Mouse (Mus musculus) limb, embryonic 12.5 days (tissue): ENCODE measurements around the gene Adamts16. TPM values are rescaled to one million over a fixed set of nuclear protein-coding genes. Genes with fewer than 3 reads are reported as not detected.

Experiments used
- ATAC-seq: fragments of 200-750 bp; cut with Nextera tagmentation; 2 replicates; pipeline ENCODE4 v1.8.0; 2017; ENCODE audit warnings: low read depth, moderate TSS enrichment; ENCODE audit not compliant: insufficient number of reproducible peaks, insufficient read depth, low FRiP score, low TSS enrichment
- H3K27ac ChIP-seq: fragments of 300-500 bp; sonication (generic); 2 replicates; pipeline ENCODE4 v1.5.1; 2016; ENCODE audit warnings: mild to moderate bottlenecking, moderate library complexity
- H3K27me3 ChIP-seq: fragments of 300-500 bp; sonication (generic); 2 replicates; pipeline ENCODE4 v1.6.1; 2016; ENCODE audit warnings: mild to moderate bottlenecking, moderate library complexity
- H3K36me3 ChIP-seq: fragments of 300-500 bp; sonication (generic); 2 replicates; pipeline ENCODE4 v1.6.1; 2016; ENCODE audit warnings: mild to moderate bottlenecking, moderate library complexity
- H3K4me1 ChIP-seq: fragments of 300-500 bp; sonication (generic); replicated peaks from 2 replicates; pipeline ENCODE4 v1.6.1; 2016
- H3K4me2 ChIP-seq: fragments of 300-500 bp; sonication (generic); 2 replicates; pipeline ENCODE4 v1.6.1; 2016; ENCODE audit warnings: mild to moderate bottlenecking, moderate library complexity
- H3K4me3 ChIP-seq: fragments of 300-500 bp; sonication (generic); replicated peaks from 2 replicates; pipeline ENCODE4 v1.5.1; 2016; ENCODE audit warnings: mild to moderate bottlenecking
- H3K9ac ChIP-seq: fragments of 300-500 bp; sonication (generic); replicated peaks from 2 replicates; pipeline ENCODE4 v1.6.1; 2016; ENCODE audit warnings: mild to moderate bottlenecking, moderate library complexity
- H3K9me3 ChIP-seq: fragments of 300-500 bp; sonication (generic); 2 replicates; pipeline ENCODE4 v1.6.1; 2016; ENCODE audit warnings: mild to moderate bottlenecking, moderate library complexity
- WGBS: fragments of 180-500 bp; shearing (Covaris S2); methylation state at CpG from one replicate; pipeline ENCODE4 v1.1.7; 2016; 5-methylcytosine and 5-hydroxymethylcytosine counted together
- polyA plus RNA-seq: library from polyadenylated mRNA; unstranded; fragments of >200 nt; fragmentation: Nextera tagmentation; extraction: Ambion mirVana; gene quantifications from 2 replicates; pipeline ENCODE4 v1.2.1, GENCODE M21; 2016

The Adamts16 gene
- polyA plus RNA-seq, 1 experiment from 2014 or later: 0.51 TPM

- Histone ChIP-seq H3K27ac (no peak overlapping the region), H3K4me2 (no peak overlapping the region), H3K9ac (no peak overlapping the region), H3K27me3 (no peaks in the 10 kb centered on the region), H3K4me1 (no peaks in the 10 kb centered on the region), H3K9me3 (no peaks in the 10 kb centered on the region), H3K4me3 (no peak overlapping the region), H3K36me3 (no peaks in the 10 kb centered on the region)
- WGBS: 73% methylated on average over 2 of the region's 2 CpGs
- no peak for ATAC-seq
Observed at GRCm38 (mm10) chr13:70761312-70761711, 80.3 kb downstream of the Adamts16 start.

GRCm38 (mm10) chr13:70760186-70760585, 81.4 kb downstream of the Adamts16 start:
- H3K4me1 ChIP-seq: no peaks in the 10 kb centered on the region
- ATAC-seq: no peak
- H3K4me2 ChIP-seq: no peak overlapping the region
- no peak overlapping the region for H3K4me3 ChIP-seq
- no peak overlapping the region for H3K27ac ChIP-seq
- H3K36me3 ChIP-seq: no peaks in the 10 kb centered on the region
- 97% methylated on average over 9 of the region's 9 CpGs for WGBS
- no peak overlapping the region for H3K9ac ChIP-seq
- no peaks in the 10 kb centered on the region for H3K9me3 ChIP-seq
- H3K27me3 ChIP-seq: no peaks in the 10 kb centered on the region

GRCm38 (mm10) chr13:70746294-70747008, 95.2 kb downstream of the Adamts16 start:
- Histone ChIP-seq H3K27me3 (peaks cover 6% of the 10 kb centered on the region; the same call in 1 of the 2 replicates), H3K36me3 (no peaks in the 10 kb centered on the region), H3K9ac (no peak overlapping the region), H3K27ac (no peak overlapping the region), H3K9me3 (no peaks in the 10 kb centered on the region), H3K4me2 (no peak overlapping the region), H3K4me1 (peaks cover 11% of the 10 kb centered on the region; the same call in 1 of the 2 replicates), H3K4me3 (no peak overlapping the region)
- WGBS: 65% methylated on average over 14 of the region's 14 CpGs
- ATAC-seq: peak; percentile 61; the same call in 1 of the 2 replicates

DNA sequence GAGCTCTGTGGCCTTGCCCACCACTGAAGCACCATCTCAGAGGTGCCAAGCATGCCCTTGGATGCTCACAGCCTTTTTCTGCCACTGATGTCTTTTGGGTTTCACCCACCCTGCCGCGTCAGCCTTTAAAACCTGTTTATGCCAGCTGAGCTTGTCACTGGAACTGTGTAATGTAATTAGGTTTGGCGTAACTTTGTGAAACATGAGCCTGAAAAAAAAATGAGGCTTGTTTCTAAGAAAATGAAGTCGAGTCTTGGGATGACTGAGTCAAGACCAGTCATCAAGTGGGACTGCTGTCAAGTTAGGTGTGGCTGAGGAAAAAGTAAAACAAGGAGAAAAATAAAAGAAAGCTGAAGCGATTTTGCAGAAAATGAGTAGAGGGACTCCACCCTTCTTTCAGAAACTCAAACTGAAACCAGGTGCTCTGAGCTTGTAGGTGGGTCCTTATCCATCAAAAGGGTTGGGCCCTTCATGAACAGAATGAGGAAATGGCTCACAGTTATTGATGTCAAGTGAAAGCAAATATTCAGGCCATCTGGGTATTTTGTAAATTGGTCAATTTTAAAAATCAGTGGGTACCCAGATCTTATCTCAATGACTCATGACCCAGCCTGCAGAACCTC, 97.1 kb downstream of the Adamts16 start:
- 59% methylated on average over 5 of the region's 5 CpGs for WGBS
- no peak for ATAC-seq
- Histone ChIP-seq H3K4me3 (no peak overlapping the region), H3K27me3 (peaks cover 6% of the 10 kb centered on the region; the same call in 1 of the 2 replicates), H3K4me2 (no peak overlapping the region), H3K36me3 (no peaks in the 10 kb centered on the region), H3K9me3 (no peaks in the 10 kb centered on the region), H3K27ac (no peak overlapping the region), H3K9ac (no peak overlapping the region), H3K4me1 (peaks cover 24% of the 10 kb centered on the region; the same call in 1 of the 2 replicates)

GRCm38 (mm10) chr13:70742693-70743092, 98.9 kb downstream of the Adamts16 start:
- Histone ChIP-seq H3K9me3 (no peaks in the 10 kb centered on the region), H3K4me2 (no peak overlapping the region), H3K27me3 (peaks cover 6% of the 10 kb centered on the region; the same call in 1 of the 2 replicates), H3K27ac (no peak overlapping the region), H3K36me3 (no peaks in the 10 kb centered on the region), H3K9ac (no peak overlapping the region), H3K4me1 (peaks cover 24% of the 10 kb centered on the region; the same call in 1 of the 2 replicates), H3K4me3 (no peak overlapping the region)
- 85% methylated on average over 4 of the region's 4 CpGs for WGBS
- ATAC-seq: no peak

- H3K4me3 ChIP-seq: no peak overlapping the region
- ATAC-seq: no peak
- no peaks in the 10 kb centered on the region for H3K36me3 ChIP-seq
- peak overlapping the region; percentile 16 for H3K4me2 ChIP-seq
- no peak overlapping the region for H3K9ac ChIP-seq
- H3K9me3 ChIP-seq: no peaks in the 10 kb centered on the region
- peaks cover 6% of the 10 kb centered on the region; the same call in 1 of the 2 replicates for H3K27me3 ChIP-seq
- H3K4me1 ChIP-seq: peaks cover 30% of the 10 kb centered on the region
- WGBS: 34% methylated on average over 17 of the region's 17 CpGs
- 0 out of 2 replicates have a peak overlapping the region, but pooled peaks have one; percentile 5 for H3K27ac ChIP-seq
Observed at GRCm38 (mm10) chr13:70740281-70741240, 101.0 kb downstream of the Adamts16 start.

GRCm38 (mm10) chr13:70738781-70739180, 102.8 kb downstream of the Adamts16 start:
- H3K27me3 ChIP-seq: peaks cover 2% of the 10 kb centered on the region; the same call in 1 of the 2 replicates
- H3K27ac ChIP-seq: 0 out of 2 replicates have a peak overlapping the region, but pooled peaks have one; percentile 23
- no peak for ATAC-seq
- no peaks in the 10 kb centered on the region for H3K36me3 ChIP-seq
- no peak overlapping the region for H3K4me2 ChIP-seq
- no peak overlapping the region for H3K4me3 ChIP-seq
- H3K9ac ChIP-seq: no peak overlapping the region
- H3K4me1 ChIP-seq: peaks cover 35% of the 10 kb centered on the region
- 93% methylated on average over 9 of the region's 9 CpGs for WGBS
- H3K9me3 ChIP-seq: no peaks in the 10 kb centered on the region

DNA sequence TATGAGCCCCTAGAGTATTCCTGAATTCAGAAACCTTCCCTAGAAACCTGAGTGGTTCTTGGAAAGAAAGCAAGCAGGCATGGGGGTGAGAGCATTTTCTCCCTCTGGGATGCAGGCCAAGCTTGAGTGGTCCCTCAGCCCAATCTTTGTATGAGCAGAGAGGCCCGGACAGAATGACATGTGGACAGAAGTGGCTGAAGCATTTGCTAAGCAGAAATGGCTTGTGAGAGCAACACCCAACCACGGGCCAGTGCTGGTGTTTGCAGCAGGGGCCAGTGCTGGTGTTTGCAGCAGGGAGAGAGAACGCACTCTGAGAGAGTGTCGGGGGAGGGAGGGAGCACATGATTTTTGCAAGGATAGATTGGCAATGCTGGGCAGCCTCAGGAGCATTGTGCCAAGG, 105.2 kb downstream of the Adamts16 start:
- H3K9me3 ChIP-seq: no peaks in the 10 kb centered on the region
- H3K4me3 ChIP-seq: no peak overlapping the region
- no peaks in the 10 kb centered on the region for H3K36me3 ChIP-seq
- no peak overlapping the region for H3K27ac ChIP-seq
- WGBS: 54% methylated on average over 4 of the region's 4 CpGs
- no peak overlapping the region for H3K9ac ChIP-seq
- H3K4me2 ChIP-seq: no peak overlapping the region
- no peak for ATAC-seq
- no peaks in the 10 kb centered on the region for H3K27me3 ChIP-seq
- H3K4me1 ChIP-seq: peaks cover 36% of the 10 kb centered on the region

DNA sequence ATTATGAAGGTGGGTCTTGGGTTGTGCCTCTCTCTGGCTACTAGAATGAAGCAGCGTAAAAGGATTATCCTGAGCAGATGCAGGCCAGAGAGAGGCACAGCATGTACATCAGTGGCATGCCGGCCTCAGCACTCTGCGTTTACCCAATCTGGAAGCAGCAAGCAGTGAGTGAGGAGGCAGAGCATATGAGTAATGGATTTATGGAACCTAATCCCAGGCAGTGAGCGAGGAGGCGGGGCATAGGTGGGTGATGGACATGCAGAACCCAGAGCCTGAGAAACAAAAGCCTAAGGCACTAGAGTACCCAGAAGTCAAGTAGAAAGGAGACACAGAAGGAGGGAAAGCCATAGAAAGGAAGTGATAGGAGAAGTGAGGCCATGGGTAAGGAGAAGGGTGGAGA, 107.0 kb downstream of the Adamts16 start:
- Histone ChIP-seq H3K9me3 (no peaks in the 10 kb centered on the region), H3K36me3 (no peaks in the 10 kb centered on the region), H3K27me3 (no peaks in the 10 kb centered on the region), H3K27ac (no peak overlapping the region), H3K4me2 (no peak overlapping the region), H3K4me1 (peaks cover 26% of the 10 kb centered on the region), H3K4me3 (no peak overlapping the region), H3K9ac (no peak overlapping the region)
- 66% methylated on average over 5 of the region's 5 CpGs for WGBS
- ATAC-seq: no peak

DNA sequence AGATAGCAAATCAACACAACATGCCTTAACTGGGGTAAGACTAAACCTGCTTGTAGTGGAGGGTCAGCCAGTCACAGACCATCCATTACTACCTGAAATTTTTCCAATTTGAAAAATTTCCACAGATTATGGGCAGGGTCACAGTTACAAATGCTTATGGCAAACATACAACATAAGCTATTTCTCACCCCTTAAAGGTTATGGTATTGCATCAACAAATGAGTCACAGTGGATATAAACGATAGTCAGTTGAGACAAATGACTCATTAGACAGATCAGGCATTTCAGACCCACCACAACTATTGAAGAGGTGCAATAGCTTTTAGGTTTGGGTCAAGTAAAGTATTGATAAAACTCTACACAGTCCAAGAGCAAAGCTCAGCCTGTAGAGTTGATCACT, 107.7 kb downstream of the Adamts16 start:
- H3K4me2 ChIP-seq: no peak overlapping the region
- ATAC-seq: no peak
- 93% methylated on average over 1 of the region's 1 CpGs for WGBS

GRCm38 (mm10) chr13:70733206-70733605, 108.4 kb downstream of the Adamts16 start:
- no peak overlapping the region for H3K27ac ChIP-seq
- no peaks in the 10 kb centered on the region for H3K27me3 ChIP-seq
- ATAC-seq: no peak
- peaks cover 26% of the 10 kb centered on the region for H3K4me1 ChIP-seq
- H3K9me3 ChIP-seq: no peaks in the 10 kb centered on the region
- H3K9ac ChIP-seq: no peak overlapping the region
- no peak overlapping the region for H3K4me3 ChIP-seq
- no peaks in the 10 kb centered on the region for H3K36me3 ChIP-seq
- H3K4me2 ChIP-seq: no peak overlapping the region
- 85% methylated on average over 2 of the region's 2 CpGs for WGBS

More for the DNA sequence above, 107.7 kb downstream of the Adamts16 start:
- Histone ChIP-seq H3K27me3 (no peaks in the 10 kb centered on the region), H3K9ac (no peak overlapping the region), H3K27ac (no peak overlapping the region), H3K9me3 (no peaks in the 10 kb centered on the region), H3K4me3 (no peak overlapping the region), H3K36me3 (no peaks in the 10 kb centered on the region), H3K4me1 (peaks cover 26% of the 10 kb centered on the region)
